Mouse (Mus musculus): ENCODE results near the gene Tbc1d4.

DNA sequence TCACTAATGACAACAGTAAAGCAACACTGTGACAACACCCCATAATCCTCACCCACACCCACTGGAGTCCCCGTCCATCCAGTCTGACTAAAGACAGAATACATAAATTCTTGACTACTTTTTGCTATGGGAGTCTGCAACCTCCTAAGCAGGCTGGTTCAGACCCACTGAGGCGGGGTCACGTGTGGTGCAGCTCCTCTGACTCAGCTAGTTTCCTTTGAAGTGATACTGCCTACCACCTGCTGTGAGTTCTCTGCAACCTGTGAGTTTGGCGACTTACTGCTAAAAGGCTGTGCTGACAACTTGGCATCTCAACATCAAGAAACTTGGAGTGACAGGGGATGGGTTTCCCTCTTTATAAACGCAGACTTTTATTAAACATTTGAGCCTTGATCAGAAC, 163.8 kb downstream of the Tbc1d4 start:
- no peak for TF ChIP-seq POLR2A (IDR thresholded peaks at IDR 0.05; ENCODE audit: extremely low read depth, insufficient read depth, low read length)
- TF ChIP-seq CTCF (IDR thresholded peaks at IDR 0.05; ENCODE audit: low read depth, low read length): no peak
